ENCODE assay signal across 8 mouse cellular contexts in genomic region chr5:135024665-135025224, GRCm38 (mm10). TPM values are rescaled to one million over a fixed set of nuclear protein-coding genes. Genes with fewer than 3 reads are reported as not detected.
DNase-seq lines count a peak whose midpoint lies in the region; ATAC-seq and TF ChIP-seq lines count a peak whose summit lies in the region.

No protein-coding gene starts in this region.

- H3K4me3 ChIP-seq in heart, embryonic 13.5 days: peak overlapping the region; percentile 77
- H3K4me3 ChIP-seq in heart, adult 2 months: no peak overlapping the region; the same call in 1 of the 2 replicates
- peak overlapping the region; percentile 74 for H3K4me3 ChIP-seq in hindbrain, postnatal 0 days (ENCODE audit: low read length)
- no peak overlapping the region for H3K4me3 ChIP-seq in midbrain, embryonic 14.5 days (replicated peaks; ENCODE audit: low read depth, low read length)

- H3K27ac ChIP-seq in heart, embryonic 13.5 days (replicated peaks): peak overlapping the region; percentile 64
- H3K27ac ChIP-seq in heart, adult 2 months: no peak overlapping the region
- no peak overlapping the region for H3K27ac ChIP-seq in hindbrain, postnatal 0 days
- no peak overlapping the region for H3K27ac ChIP-seq in midbrain, embryonic 14.5 days (replicated peaks; ENCODE audit: low read depth, low read length)

- H3K36me3 ChIP-seq in heart, embryonic 13.5 days: no peaks in the 10 kb centered on the region
- no peaks in the 10 kb centered on the region for H3K36me3 ChIP-seq in heart, adult 2 months (ENCODE audit: control insufficient read depth, insufficient read depth, low read length)
- H3K36me3 ChIP-seq in hindbrain, postnatal 0 days (ENCODE audit: insufficient read depth, low read length): no peaks in the 10 kb centered on the region
- H3K36me3 ChIP-seq in midbrain, embryonic 14.5 days (ENCODE audit: control insufficient read depth, insufficient read depth, low read length): no peaks in the 10 kb centered on the region

- intact Hi-C loops in heart, adult 2 months (cut with DNase I): loop anchor here (5.0 kb wide), 1 partner anchor 38 kb away; the partner anchor contains the start of genes Bud23 and Dnajc30

- no peak for TF ChIP-seq EP300 in heart, adult 2 months (IDR thresholded peaks at IDR 0.05; ENCODE audit: insufficient read depth, low read depth, low read length)

- no peaks in the 10 kb centered on the region for H3K9me3 ChIP-seq in heart, embryonic 13.5 days
- no peaks in the 10 kb centered on the region for H3K9me3 ChIP-seq in hindbrain, postnatal 0 days (ENCODE audit: low read length)
- no peaks in the 10 kb centered on the region for H3K9me3 ChIP-seq in midbrain, embryonic 14.5 days (ENCODE audit: control insufficient read depth, low read length)

- H3K27me3 ChIP-seq in heart, embryonic 13.5 days (replicated peaks): no peaks in the 10 kb centered on the region
- H3K27me3 ChIP-seq in heart, adult 2 months (ENCODE audit: control insufficient read depth, insufficient read depth, low read length): no peaks in the 10 kb centered on the region
- H3K27me3 ChIP-seq in hindbrain, postnatal 0 days (ENCODE audit: insufficient read depth, low read length): no peaks in the 10 kb centered on the region
- H3K27me3 ChIP-seq in midbrain, embryonic 14.5 days (ENCODE audit: control insufficient read depth, insufficient read depth, low read length): no peaks in the 10 kb centered on the region

- TF ChIP-seq POLR2A in heart, adult 2 months (IDR thresholded peaks at IDR 0.05; ENCODE audit: insufficient read depth, low read depth, low read length): no peak

- TF ChIP-seq CTCF in heart, adult 2 months (IDR thresholded peaks at IDR 0.05): no peak
- no peak for TF ChIP-seq CTCF in hindbrain, postnatal 0 days (IDR thresholded peaks at IDR 0.05; ENCODE audit: low read depth)

- no peaks in the 10 kb centered on the region for H3K79me2 ChIP-seq in heart, adult 2 months (replicated peaks; ENCODE audit: control insufficient read depth, insufficient read depth, low read length)

- peak overlapping the region; percentile 95 for H3K4me2 ChIP-seq in heart, embryonic 13.5 days
- H3K4me2 ChIP-seq in hindbrain, postnatal 0 days (ENCODE audit: low read depth, low read length): peak overlapping the region; percentile 96
- peak overlapping the region; percentile 91 for H3K4me2 ChIP-seq in midbrain, embryonic 14.5 days (ENCODE audit: low read length)

- no peak for DNase-seq in heart, adult 2 months
- no peak for DNase-seq in hindbrain, postnatal 0 days (ENCODE audit: low spot score)
- DNase-seq in midbrain, embryonic 14.5 days: no peak
- DNase-seq in spleen, postnatal 4 days (ENCODE audit: low spot score in 2 of 2): no peak
- DNase-seq in right cerebral cortex, postnatal 4 days: no peak
- DNase-seq in right cerebral cortex, postnatal 25 days: no peak

- peak overlapping the region; percentile 93 for H3K9ac ChIP-seq in heart, embryonic 13.5 days
- no peak overlapping the region for H3K9ac ChIP-seq in heart, adult 2 months (ENCODE audit: low read depth, low read length)
- peak overlapping the region; percentile 77; the same call in 1 of the 2 replicates for H3K9ac ChIP-seq in hindbrain, postnatal 0 days (replicated peaks; ENCODE audit: low read length)
- H3K9ac ChIP-seq in midbrain, embryonic 14.5 days (replicated peaks; ENCODE audit: low read length): no peak overlapping the region

- 29% methylated on average over 11 of the region's 11 CpGs for WGBS in heart, embryonic 13.5 days
- WGBS in heart, adult 2 months: 47% methylated on average over 11 of the region's 11 CpGs
- 72% methylated on average over 11 of the region's 11 CpGs for WGBS in hindbrain, postnatal 0 days
- WGBS in midbrain, embryonic 14.5 days: 85% methylated on average over 11 of the region's 11 CpGs

- ATAC-seq in heart, embryonic 13.5 days (ENCODE audit: extremely low read depth, insufficient number of reproducible peaks, low FRiP score, low TSS enrichment): no peak; the same call in 1 of the 2 replicates
- ATAC-seq in activated CD4-positive, CD25-positive, alpha-beta regulatory T cell, adult 4 months: peak; percentile 82
- no peak for ATAC-seq in hindbrain, postnatal 0 days
- ATAC-seq in midbrain, embryonic 14.5 days (ENCODE audit: low FRiP score, low TSS enrichment): no peak

- peaks cover 69% of the 10 kb centered on the region for H3K4me1 ChIP-seq in heart, embryonic 13.5 days
- peaks cover 8% of the 10 kb centered on the region for H3K4me1 ChIP-seq in heart, adult 2 months (ENCODE audit: control insufficient read depth, insufficient read depth, low read length)
- peaks cover 22% of the 10 kb centered on the region for H3K4me1 ChIP-seq in hindbrain, postnatal 0 days (ENCODE audit: insufficient read depth, low read length)
- H3K4me1 ChIP-seq in midbrain, embryonic 14.5 days (ENCODE audit: control insufficient read depth, insufficient read depth, low read length): peaks cover 14% of the 10 kb centered on the region

RNA-seq across cellular contexts. Expression of gene Stx1a, which starts 1.5 kb away (rescaled TPM):
- 8.2 and 8.3 TPM in 2 replicates for polyA plus RNA-seq in heart, embryonic 13.5 days (2015; fragmentation: Nextera tagmentation; extraction: Ambion mirVana)
- total RNA-seq in heart, adult 2 months (2021): 1 to 10 TPM; 1.4 to 1.5 TPM
- polyA plus RNA-seq in heart, adult 2 months (2012; rRNA removed): 4.7 and 5.1 TPM in 2 replicates
- 10 to 100 TPM; 15.1 to 15.2 TPM for polyA plus RNA-seq in activated CD4-positive, CD25-positive, alpha-beta regulatory T cell, adult 4 months (2017; shearing (Covaris generic))
- total RNA-seq in hindbrain, postnatal 0 days (2014; rRNA removed): 141 and 149 TPM in 2 replicates
- 118 and 126 TPM in 2 replicates for polyA plus RNA-seq in hindbrain, postnatal 0 days (2015; fragmentation: Nextera tagmentation; extraction: Ambion mirVana)
- 106 and 137 TPM in 2 replicates for polyA plus RNA-seq in midbrain, embryonic 14.5 days (2014; fragmentation: Nextera tagmentation; extraction: Ambion mirVana)

RNA-seq across cellular contexts. Expression of gene Abhd11, which starts 15.8 kb away (rescaled TPM):
- 59.1 and 65.8 TPM in 2 replicates for polyA plus RNA-seq in heart, embryonic 13.5 days (2015; fragmentation: Nextera tagmentation; extraction: Ambion mirVana)
- total RNA-seq in heart, adult 2 months (2021): 10 to 100 TPM; 56.9 to 64.5 TPM
- 90.2 and 110 TPM in 2 replicates for polyA plus RNA-seq in heart, adult 2 months (2012; rRNA removed)
- polyA plus RNA-seq in activated CD4-positive, CD25-positive, alpha-beta regulatory T cell, adult 4 months (2017; shearing (Covaris generic)): 10 to 100 TPM; 53.9 to 66.7 TPM
- 60.7 and 72.4 TPM in 2 replicates for total RNA-seq in hindbrain, postnatal 0 days (2014; rRNA removed)
- polyA plus RNA-seq in hindbrain, postnatal 0 days (2015; fragmentation: Nextera tagmentation; extraction: Ambion mirVana): 81.7 and 83.7 TPM in 2 replicates
- polyA plus RNA-seq in midbrain, embryonic 14.5 days (2014; fragmentation: Nextera tagmentation; extraction: Ambion mirVana): 58.0 and 81.5 TPM in 2 replicates

RNA-seq across cellular contexts. Expression of gene Cldn3, which starts 38.7 kb away (rescaled TPM):
- 6.3 and 7.0 TPM in 2 replicates for polyA plus RNA-seq in heart, embryonic 13.5 days (2015; fragmentation: Nextera tagmentation; extraction: Ambion mirVana)
- under 1 TPM in 1 of 2 experiments, not detected in 1; 0.26 TPM for total RNA-seq in heart, adult 2 months (2021)
- polyA plus RNA-seq in heart, adult 2 months (2012; rRNA removed): 0.12 and 6.8 TPM in 2 replicates
- polyA plus RNA-seq in activated CD4-positive, CD25-positive, alpha-beta regulatory T cell, adult 4 months (2017; shearing (Covaris generic)): not detected
- 3.6 and 10.5 TPM in 2 replicates for total RNA-seq in hindbrain, postnatal 0 days (2014; rRNA removed)
- polyA plus RNA-seq in hindbrain, postnatal 0 days (2015; fragmentation: Nextera tagmentation; extraction: Ambion mirVana): 4.7 and 5.9 TPM in 2 replicates
- polyA plus RNA-seq in midbrain, embryonic 14.5 days (2014; fragmentation: Nextera tagmentation; extraction: Ambion mirVana): 0.81 and 1.3 TPM in 2 replicates

RNA-seq across cellular contexts. Expression of gene Dnajc30, which starts 39.3 kb away (rescaled TPM):
- polyA plus RNA-seq in heart, embryonic 13.5 days (2015; fragmentation: Nextera tagmentation; extraction: Ambion mirVana): 26.4 and 28.1 TPM in 2 replicates
- total RNA-seq in heart, adult 2 months (2021): 10 to 100 TPM; 38.4 to 46.1 TPM
- polyA plus RNA-seq in heart, adult 2 months (2012; rRNA removed): 34.7 and 35.7 TPM in 2 replicates
- 10 to 100 TPM; 27.4 to 30.4 TPM for polyA plus RNA-seq in activated CD4-positive, CD25-positive, alpha-beta regulatory T cell, adult 4 months (2017; shearing (Covaris generic))
- 14.7 and 19.6 TPM in 2 replicates for total RNA-seq in hindbrain, postnatal 0 days (2014; rRNA removed)
- polyA plus RNA-seq in hindbrain, postnatal 0 days (2015; fragmentation: Nextera tagmentation; extraction: Ambion mirVana): 43.4 and 45.3 TPM in 2 replicates
- polyA plus RNA-seq in midbrain, embryonic 14.5 days (2014; fragmentation: Nextera tagmentation; extraction: Ambion mirVana): 47.3 and 49.3 TPM in 2 replicates

RNA-seq across cellular contexts. Expression of gene Bud23, which starts 40.0 kb away (rescaled TPM):
- 70.8 and 71.2 TPM in 2 replicates for polyA plus RNA-seq in heart, embryonic 13.5 days (2015; fragmentation: Nextera tagmentation; extraction: Ambion mirVana)
- total RNA-seq in heart, adult 2 months (2021): 10 to 100 TPM; 20.5 to 21.1 TPM
- polyA plus RNA-seq in heart, adult 2 months (2012; rRNA removed): 26.2 and 29.8 TPM in 2 replicates
- polyA plus RNA-seq in activated CD4-positive, CD25-positive, alpha-beta regulatory T cell, adult 4 months (2017; shearing (Covaris generic)): 10 to 100 TPM; 60.3 to 84.8 TPM
- total RNA-seq in hindbrain, postnatal 0 days (2014; rRNA removed): 44.8 and 52.2 TPM in 2 replicates
- 64.5 TPM in 2 replicates for polyA plus RNA-seq in hindbrain, postnatal 0 days (2015; fragmentation: Nextera tagmentation; extraction: Ambion mirVana)
- polyA plus RNA-seq in midbrain, embryonic 14.5 days (2014; fragmentation: Nextera tagmentation; extraction: Ambion mirVana): 63.8 and 71.7 TPM in 2 replicates

Comparison
In these comparisons a context has a peak if more than half of its experiments do, and no peak if none do; other contexts are left out.
1. H3K4me3 ChIP-seq: peak in heart, embryonic 13.5 days (single experiment) and hindbrain, postnatal 0 days (single experiment); none in heart, adult 2 months (single experiment) and midbrain, embryonic 14.5 days (single experiment).
2. H3K9ac ChIP-seq: peak in heart, embryonic 13.5 days (single experiment) and hindbrain, postnatal 0 days (single experiment); none in heart, adult 2 months (single experiment) and midbrain, embryonic 14.5 days (single experiment).
3. Peak in every context shown above with its lines, with median percentiles within 50 percentile points of each other: H3K4me2 ChIP-seq.